Comparison of ENCODE assay signal across 30 mouse cellular contexts in the genomic region with DNA sequence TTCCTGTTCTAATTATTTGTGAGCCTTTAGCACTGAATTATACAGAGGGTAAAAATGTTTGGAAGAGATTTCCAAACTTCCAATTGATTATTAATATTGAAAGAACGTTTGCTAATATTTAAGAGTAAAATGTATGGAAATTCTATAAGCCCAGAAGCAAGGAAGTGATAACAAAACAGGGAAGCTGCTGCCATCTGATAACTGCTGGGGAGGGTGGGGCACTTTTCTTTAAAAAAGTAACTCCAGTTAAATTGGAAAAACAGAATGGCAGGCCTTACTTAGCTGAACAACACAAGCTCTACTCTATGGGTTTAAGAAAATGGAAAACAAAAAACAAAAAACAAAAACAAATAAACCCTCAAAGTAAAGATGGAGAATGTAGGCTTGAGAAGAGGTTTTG.
"Had no signal": no experiment of that assay in that cellular context is flagged by ENCODE, and none has a peak within 500 bp of the region (broad histone marks: within the 10 kb centered on the region; RNA-seq: fewer than 3 reads in every experiment).

No protein-coding gene starts in this region.

- H3K4me1 ChIP-seq: heart, embryonic 12.5 days; heart, embryonic 13.5 days; heart, embryonic 15.5 days; hindbrain, embryonic 10.5 days; hindbrain, embryonic 12.5 days; hindbrain, embryonic 13.5 days; hindbrain, embryonic 15.5 days; intestine, embryonic 15.5 days; kidney, embryonic 15.5 days had no signal

- H3K9ac ChIP-seq: heart, embryonic 12.5 days; heart, embryonic 13.5 days; heart, embryonic 15.5 days; hindbrain, embryonic 12.5 days; hindbrain, embryonic 13.5 days; hindbrain, embryonic 14.5 days; hindbrain, embryonic 15.5 days; intestine, embryonic 15.5 days; kidney, embryonic 15.5 days had no signal

- DNase-seq: heart, postnatal 10 days; heart, postnatal 14 days; heart, postnatal 36 days; heart, postnatal 4 days; kidney, adult 11 months; kidney, adult 18-20 months; kidney, adult 2 months; kidney, adult 8-10 months; kidney, adult 9 months; kidney, postnatal 10 days; kidney, postnatal 14 days; kidney, postnatal 25 days; kidney, postnatal 36 days; kidney, postnatal 4 days; layer of hippocampus, adult 9-11 months; layer of hippocampus, postnatal 36 days had no signal

- H3K9me3 ChIP-seq: heart, embryonic 12.5 days; heart, embryonic 13.5 days; heart, embryonic 15.5 days; hindbrain, embryonic 10.5 days; hindbrain, embryonic 12.5 days; hindbrain, embryonic 13.5 days; hindbrain, embryonic 15.5 days; intestine, embryonic 15.5 days; kidney, embryonic 15.5 days had no signal

- H3K36me3 ChIP-seq: heart, embryonic 12.5 days; heart, embryonic 13.5 days; heart, embryonic 15.5 days; hindbrain, embryonic 10.5 days; hindbrain, embryonic 12.5 days; hindbrain, embryonic 13.5 days; hindbrain, embryonic 15.5 days; intestine, embryonic 15.5 days; kidney, embryonic 15.5 days had no signal

- H3K27me3 ChIP-seq: heart, embryonic 12.5 days; heart, embryonic 13.5 days; heart, embryonic 15.5 days; hindbrain, embryonic 12.5 days; hindbrain, embryonic 13.5 days; hindbrain, embryonic 15.5 days; intestine, embryonic 15.5 days; kidney, embryonic 15.5 days had no signal

- H3K27ac ChIP-seq: heart, embryonic 13.5 days; heart, embryonic 15.5 days; hindbrain, embryonic 10.5 days; hindbrain, embryonic 12.5 days; hindbrain, embryonic 13.5 days; hindbrain, embryonic 14.5 days; hindbrain, embryonic 15.5 days; hindbrain, postnatal 0 days; intestine, embryonic 15.5 days; kidney, embryonic 15.5 days; kidney, postnatal 0 days; layer of hippocampus, adult 2 months; left cerebral cortex, adult 2 months had no signal

- H3K4me3 ChIP-seq: heart, embryonic 12.5 days; heart, embryonic 13.5 days; heart, embryonic 15.5 days; hindbrain, embryonic 10.5 days; hindbrain, embryonic 12.5 days; hindbrain, embryonic 13.5 days; hindbrain, embryonic 15.5 days; intestine, embryonic 15.5 days; kidney, embryonic 15.5 days; layer of hippocampus, adult 2 months; left cerebral cortex, adult 2 months had no signal
